Mouse (Mus musculus): ENCODE measurements around the gene Ctsf.

DNA sequence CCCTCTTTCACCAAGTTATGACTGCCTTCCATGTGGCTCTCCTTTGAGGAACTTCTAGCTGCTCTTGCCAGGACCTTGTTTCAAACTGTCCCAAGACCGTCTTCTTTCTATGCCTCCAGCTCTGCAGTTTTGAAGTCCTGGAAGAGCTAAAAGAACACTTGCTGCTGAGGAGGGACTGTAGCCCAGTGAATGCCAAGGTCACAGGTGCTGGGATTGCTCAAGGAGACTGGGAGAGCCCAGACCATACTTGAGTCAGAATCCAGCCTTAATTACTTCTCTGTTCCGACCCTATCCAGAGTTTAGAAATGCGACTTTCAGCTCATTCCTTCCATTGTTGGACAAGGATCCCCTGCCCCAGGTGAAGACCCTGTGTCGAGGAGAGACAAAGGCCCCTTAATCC lies 1.0 kb downstream of the Ctsf start:
- TF ChIP-seq POLR2A (IDR thresholded peaks at IDR 0.05; ENCODE audit: low read depth, low read length) (no peak), CTCF (IDR thresholded peaks at IDR 0.05; ENCODE audit: extremely low read depth, insufficient read length, insufficient replicate concordance, low read depth, low read length) (no peak)
